Mouse (Mus musculus): Measurements from ENCODE around the gene Gm37240. TPM values are rescaled to one million over a fixed set of nuclear protein-coding genes. Genes with fewer than 3 reads are reported as not detected.

Gene Gm37240
- total RNA-seq, 1 experiment from 2014 or later: not detected

- no peak for ATAC-seq (replicated peaks; ENCODE audit: insufficient number of reproducible peaks, low FRiP score, low TSS enrichment, poor library complexity, severe bottlenecking)
Measured at GRCm38 (mm10) chr3:84806206-84806605, 1081.1 kb downstream of the Gm37240 start.

DNA sequence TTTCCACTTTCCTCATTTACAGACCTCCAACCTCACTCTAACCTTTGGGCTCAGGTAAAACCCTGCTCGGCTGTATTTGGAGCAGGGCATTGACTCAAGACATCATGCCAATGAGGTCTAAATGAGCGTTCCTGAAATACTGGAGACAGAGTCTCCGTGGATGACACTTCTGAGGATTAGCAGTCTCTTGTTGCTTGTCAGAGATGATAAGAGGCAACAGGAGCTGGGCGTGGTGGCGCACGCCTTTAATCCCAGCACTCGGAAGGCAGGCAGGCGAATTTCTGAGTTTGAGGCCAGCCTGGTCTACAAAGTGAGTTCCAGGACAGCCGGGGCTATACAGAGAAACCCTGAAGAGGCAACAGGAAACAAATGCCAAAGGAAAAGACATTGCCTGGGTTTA, 1083.3 kb downstream of the Gm37240 start:
- no peak for ATAC-seq (replicated peaks; ENCODE audit: insufficient number of reproducible peaks, low FRiP score, low TSS enrichment, poor library complexity, severe bottlenecking)

DNA sequence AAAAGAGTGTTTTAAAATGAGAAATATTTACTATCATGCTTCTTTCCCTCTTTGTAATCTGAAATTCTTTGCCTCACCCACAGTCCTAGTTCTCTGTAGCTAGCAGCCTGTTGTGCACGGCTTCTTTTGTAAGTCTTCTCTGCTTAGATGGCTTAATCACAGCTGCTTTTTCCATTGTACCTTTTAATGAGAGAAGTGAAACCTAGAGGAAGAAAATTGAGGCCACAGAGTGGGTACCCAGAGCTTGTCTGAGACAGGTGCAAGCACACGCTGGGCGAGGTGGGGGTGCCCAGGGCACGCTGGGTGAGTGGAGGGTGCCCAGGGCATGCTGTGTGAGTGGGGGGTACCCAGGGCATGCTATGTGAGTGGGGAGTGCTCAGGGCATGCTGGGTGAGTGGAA, 1099.4 kb downstream of the Gm37240 start:
- ATAC-seq (replicated peaks; ENCODE audit: insufficient number of reproducible peaks, low FRiP score, low TSS enrichment, poor library complexity, severe bottlenecking): no peak

DNA sequence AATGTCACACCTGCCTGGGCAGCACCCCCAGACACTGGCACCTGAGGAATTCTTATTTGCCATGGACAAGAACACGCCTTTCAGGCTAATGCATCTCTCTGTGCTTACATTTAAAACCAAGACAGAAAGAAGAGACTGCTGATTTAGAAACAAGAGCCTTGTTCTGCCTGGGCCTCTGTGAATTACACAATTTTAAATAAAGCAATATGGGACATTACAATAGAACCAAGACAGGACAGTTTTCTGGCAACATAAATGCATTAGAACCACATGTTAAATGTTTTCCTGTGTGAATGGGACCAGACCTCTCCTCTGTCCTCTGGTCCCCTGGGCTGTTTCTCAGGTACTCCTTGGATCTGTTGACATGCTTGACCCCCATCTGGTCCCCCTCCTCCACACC, 1111.2 kb downstream of the Gm37240 start:
- no peak for ATAC-seq (replicated peaks; ENCODE audit: insufficient number of reproducible peaks, low FRiP score, low TSS enrichment, poor library complexity, severe bottlenecking)

DNA sequence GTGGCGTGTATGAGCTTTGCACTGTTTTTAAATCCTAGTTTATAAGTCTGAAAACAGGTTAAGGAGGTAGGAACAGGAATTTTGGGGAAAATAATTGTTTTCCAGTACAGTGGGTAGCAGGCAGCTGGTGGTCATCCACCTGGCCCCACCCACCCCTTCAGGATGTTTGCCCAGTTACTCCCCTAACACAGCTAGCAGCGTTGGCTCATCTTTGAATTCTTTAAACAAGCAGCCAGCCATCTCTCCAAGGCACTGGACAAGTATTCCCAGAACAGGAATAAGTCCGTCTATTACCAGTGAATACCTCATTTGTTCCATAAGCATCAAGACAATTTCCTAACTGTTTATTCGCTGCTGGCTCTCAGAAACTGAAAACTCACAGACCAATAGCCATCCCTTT, 1111.7 kb downstream of the Gm37240 start:
- ATAC-seq (replicated peaks; ENCODE audit: insufficient number of reproducible peaks, low FRiP score, low TSS enrichment, poor library complexity, severe bottlenecking): no peak

DNA sequence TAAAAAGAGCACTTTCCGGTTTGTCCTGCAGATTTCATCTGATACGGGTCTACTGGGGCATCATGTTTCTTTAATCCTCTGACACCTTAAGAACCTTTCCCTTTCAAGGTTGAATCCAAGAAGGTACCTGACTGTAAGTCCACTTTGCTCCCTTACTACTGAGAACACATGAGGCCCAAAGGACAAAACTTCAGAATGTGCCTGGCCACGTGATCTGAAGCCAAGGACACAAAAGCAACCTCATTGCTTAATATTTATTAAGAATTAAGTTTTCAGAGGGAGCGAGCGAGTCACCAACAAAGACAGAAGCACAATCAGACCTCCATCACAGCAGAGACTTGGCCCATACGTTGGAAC, 1112.3 kb downstream of the Gm37240 start:
- no peak for ATAC-seq (replicated peaks; ENCODE audit: insufficient number of reproducible peaks, low FRiP score, low TSS enrichment, poor library complexity, severe bottlenecking)

DNA sequence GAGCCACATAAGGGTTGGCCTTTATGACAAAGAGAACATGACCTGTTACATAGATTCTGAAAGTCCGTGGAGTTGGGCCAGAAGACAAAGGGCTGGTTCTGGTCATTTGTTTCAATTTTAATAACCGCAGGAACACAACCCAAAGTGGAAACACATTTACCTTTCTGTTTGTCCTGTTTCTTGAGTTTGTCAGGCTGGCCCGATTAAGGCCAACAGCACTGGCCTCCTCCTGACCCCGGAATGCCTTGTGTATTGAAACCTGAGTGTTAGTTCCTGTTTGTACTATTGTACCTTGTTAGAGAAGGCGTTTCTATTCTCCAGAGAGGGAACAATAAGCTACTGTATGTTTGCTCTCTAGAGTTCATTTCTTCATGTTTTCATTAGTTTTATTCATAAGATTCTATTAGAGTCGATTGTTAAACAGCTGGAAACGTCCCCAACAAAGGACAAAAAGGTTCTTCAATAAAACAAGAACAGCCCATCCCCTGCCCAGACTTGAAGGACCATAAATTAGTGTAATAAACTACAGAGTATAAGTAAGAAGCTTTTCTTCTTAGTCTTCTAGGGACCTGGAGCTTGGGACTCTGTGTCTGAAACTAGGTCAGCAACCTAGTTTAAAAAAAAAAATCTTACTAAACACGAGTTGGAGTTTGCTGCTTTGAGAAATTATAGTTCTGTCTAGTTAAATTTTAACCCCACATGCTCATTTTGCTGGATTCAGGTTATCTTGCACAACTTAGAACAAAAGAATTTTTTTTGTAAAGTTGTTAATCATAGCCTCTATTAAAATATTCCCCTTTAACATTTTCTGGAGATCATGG, 1112.9 kb downstream of the Gm37240 start:
- ATAC-seq (replicated peaks; ENCODE audit: insufficient number of reproducible peaks, low FRiP score, low TSS enrichment, poor library complexity, severe bottlenecking): no peak

GRCm38 (mm10) chr3:84771980-84772379, 1115.3 kb downstream of the Gm37240 start:
- ATAC-seq (replicated peaks; ENCODE audit: insufficient number of reproducible peaks, low FRiP score, low TSS enrichment, poor library complexity, severe bottlenecking): peak; percentile 50; the same call in 1 of the 2 replicates

- ATAC-seq (replicated peaks; ENCODE audit: insufficient number of reproducible peaks, low FRiP score, low TSS enrichment, poor library complexity, severe bottlenecking): no peak
Measured at GRCm38 (mm10) chr3:84770518-84770917, 1116.8 kb downstream of the Gm37240 start.

- no peak for ATAC-seq (replicated peaks; ENCODE audit: insufficient number of reproducible peaks, low FRiP score, low TSS enrichment, poor library complexity, severe bottlenecking)
Measured at GRCm38 (mm10) chr3:84769411-84769810, 1117.9 kb downstream of the Gm37240 start.

DNA sequence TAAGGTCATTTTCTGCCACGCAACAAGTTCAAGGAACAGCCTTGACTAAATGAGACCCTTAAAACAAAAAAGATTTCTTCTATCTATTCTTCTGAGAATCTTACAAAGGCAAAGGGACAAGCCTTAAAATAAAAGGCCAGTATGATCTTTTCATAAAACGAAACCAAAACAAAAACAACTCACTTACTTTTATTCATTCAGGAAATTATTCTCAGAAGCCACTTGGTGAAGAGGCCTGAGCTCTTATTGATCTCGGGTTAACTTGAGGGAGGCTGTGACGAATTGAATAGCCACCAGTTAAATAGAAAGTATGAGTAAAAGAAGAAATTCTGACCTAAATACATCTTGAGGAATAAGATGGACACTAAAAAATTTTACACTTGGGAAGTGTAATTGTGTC, 1118.4 kb downstream of the Gm37240 start:
- ATAC-seq (replicated peaks; ENCODE audit: insufficient number of reproducible peaks, low FRiP score, low TSS enrichment, poor library complexity, severe bottlenecking): no peak

DNA sequence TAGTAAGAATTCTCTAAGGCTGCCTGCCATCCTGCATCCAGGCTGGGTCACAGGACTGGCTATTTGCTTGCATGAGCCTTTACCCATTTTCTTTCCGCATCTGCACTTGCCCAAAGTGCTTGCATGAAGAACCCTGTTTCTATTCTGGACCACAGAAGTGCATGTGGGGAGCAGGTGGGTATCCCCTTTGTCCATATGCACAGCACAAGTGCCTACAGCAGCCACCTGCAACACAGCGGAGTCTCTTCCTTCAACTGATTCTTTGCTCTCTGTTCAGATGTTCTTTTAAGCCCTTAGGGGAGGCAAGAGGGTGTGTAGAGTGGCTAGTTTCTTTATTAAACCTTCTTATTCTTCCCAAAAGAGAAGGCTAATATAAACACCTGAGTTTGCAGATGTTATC, 1133.5 kb downstream of the Gm37240 start:
- ATAC-seq (replicated peaks; ENCODE audit: insufficient number of reproducible peaks, low FRiP score, low TSS enrichment, poor library complexity, severe bottlenecking): no peak

DNA sequence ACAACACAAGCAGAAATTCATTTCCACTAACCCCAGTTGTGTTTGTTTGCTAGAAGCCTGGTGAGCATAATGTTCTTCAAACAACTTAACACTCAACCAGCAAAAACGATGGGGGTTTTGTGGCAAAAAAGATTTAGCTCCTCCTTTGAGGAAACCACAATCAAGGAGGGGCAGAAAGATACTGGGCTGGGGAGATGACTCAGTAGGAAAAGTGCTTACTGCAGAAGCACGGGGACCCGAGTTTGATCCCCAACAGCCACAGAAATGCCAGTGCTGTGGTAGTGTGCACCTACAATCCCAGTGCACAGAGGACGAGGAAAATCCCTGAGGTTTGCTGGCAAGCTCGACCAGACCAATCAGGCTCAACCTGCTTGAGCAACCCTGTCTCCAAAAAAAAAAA, 1138.1 kb downstream of the Gm37240 start:
- 0 out of 2 replicates have a peak, but pooled peaks have one; percentile 17 for ATAC-seq (replicated peaks; ENCODE audit: insufficient number of reproducible peaks, low FRiP score, low TSS enrichment, poor library complexity, severe bottlenecking)

DNA sequence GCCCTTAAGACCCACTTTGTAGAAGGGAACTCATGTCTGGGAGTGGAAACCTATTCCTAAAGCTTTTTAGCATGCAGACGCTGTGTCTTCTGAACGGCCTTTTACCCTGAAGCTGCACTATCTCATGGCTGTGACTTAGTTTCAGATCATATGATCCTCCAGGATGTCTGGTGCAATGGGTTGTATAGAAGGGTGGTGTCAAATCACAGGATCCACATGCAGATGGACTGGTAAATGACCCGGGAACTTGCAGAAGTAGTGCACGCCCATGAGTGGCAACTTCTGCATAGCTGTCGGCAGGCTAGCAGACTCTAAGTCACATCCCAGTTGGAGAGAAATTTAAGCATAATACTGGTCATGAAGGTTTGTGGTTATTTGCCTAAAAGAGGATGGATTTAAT, 1139.2 kb downstream of the Gm37240 start:
- ATAC-seq (replicated peaks; ENCODE audit: insufficient number of reproducible peaks, low FRiP score, low TSS enrichment, poor library complexity, severe bottlenecking): no peak

- ATAC-seq (replicated peaks; ENCODE audit: insufficient number of reproducible peaks, low FRiP score, low TSS enrichment, poor library complexity, severe bottlenecking): no peak
Measured at GRCm38 (mm10) chr3:84745537-84746189, 1141.7 kb downstream of the Gm37240 start.

DNA sequence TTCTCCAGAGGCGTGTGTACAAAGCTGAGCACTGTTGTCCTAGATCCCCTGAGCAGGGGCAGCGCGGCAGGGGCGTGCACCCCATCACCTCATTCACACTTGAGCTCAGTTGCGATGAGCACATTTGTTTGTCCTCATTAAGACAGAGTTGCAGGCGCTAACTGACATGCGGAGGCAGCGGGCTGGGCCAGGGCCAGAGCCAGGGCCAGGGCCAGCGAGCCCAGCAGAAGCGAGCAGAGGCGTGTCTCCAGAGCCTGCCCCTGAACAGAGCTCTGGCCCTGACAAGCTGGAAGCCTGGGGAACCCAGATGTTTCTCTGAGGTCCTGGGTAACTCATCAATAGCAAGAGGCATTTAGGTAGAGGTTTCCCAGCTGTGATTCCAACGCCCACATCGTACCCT, 1142.6 kb downstream of the Gm37240 start:
- no peak for ATAC-seq (replicated peaks; ENCODE audit: insufficient number of reproducible peaks, low FRiP score, low TSS enrichment, poor library complexity, severe bottlenecking)

DNA sequence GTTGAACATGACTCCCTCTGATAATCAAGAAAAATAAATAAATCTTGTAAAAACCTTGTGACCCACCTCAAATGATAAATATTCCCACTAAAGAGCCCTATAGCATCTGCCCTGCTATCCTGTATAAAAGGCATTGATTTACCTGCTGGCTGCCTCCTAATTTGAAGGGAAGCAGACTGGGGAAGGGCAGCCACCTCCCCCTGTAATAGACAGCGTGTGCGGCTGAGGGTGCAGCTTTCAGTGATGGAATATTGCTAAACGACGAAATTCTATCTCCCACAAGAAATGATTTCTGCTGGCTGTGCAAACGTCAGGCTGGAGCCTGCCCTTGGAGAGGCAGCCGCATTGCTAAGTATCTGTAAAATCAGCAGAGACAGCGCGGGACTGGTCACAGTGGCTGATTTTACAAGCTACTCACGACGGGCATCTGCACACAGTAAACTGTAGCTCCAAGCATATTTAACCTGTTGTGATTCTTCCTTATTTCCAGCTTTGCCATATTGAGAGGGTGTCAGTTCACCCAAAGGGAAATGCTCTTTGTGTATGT, 1147.2 kb downstream of the Gm37240 start:
- no peak for ATAC-seq (replicated peaks; ENCODE audit: insufficient number of reproducible peaks, low FRiP score, low TSS enrichment, poor library complexity, severe bottlenecking)

DNA sequence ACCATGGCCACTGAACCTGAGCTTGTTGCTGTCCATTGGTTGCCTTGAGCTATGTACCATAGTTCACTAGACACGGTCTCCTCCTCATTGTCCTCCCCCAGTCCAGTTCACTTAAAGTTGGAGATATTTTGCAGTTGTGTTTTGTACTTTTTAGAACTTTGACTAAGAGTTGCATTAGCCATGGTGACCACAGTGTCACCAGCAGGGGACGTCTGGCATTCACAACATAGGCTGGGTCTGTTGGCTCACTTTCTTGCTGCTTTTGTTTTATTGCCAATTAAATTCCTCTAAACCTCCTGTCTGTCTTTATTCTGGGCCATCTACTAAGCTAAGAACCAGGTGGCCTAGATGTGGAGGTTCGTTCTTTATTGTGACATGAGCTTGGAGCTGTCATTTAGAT, 1150.2 kb downstream of the Gm37240 start:
- ATAC-seq (replicated peaks; ENCODE audit: insufficient number of reproducible peaks, low FRiP score, low TSS enrichment, poor library complexity, severe bottlenecking): no peak

DNA sequence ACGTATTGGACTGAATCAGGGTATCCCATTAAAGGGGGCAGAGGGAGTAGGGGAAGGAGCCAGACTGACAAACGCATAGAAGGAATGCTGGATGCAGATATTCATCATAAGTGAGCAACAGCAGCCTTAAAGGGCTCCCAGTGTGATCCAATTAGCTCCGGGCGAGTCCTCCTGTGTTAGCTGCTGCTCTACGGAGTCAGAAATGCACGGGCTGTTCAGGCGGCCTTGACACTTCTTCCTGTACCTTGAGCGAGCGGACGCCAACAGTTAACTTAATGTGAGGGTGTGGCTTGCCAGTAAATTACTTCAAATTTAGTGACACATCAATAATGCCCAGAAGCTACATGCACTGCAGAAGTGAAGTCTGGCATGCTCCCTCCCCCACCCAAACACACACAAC, 1151.6 kb downstream of the Gm37240 start:
- no peak for ATAC-seq (replicated peaks; ENCODE audit: insufficient number of reproducible peaks, low FRiP score, low TSS enrichment, poor library complexity, severe bottlenecking)

- ATAC-seq (replicated peaks; ENCODE audit: insufficient number of reproducible peaks, low FRiP score, low TSS enrichment, poor library complexity, severe bottlenecking): no peak
Measured at GRCm38 (mm10) chr3:84732516-84732915, 1154.8 kb downstream of the Gm37240 start.

Data from monocyte, adult 5-6 weeks (primary cell).